Mouse (Mus musculus) erythroblast, embryonic 14.5 days (primary cell): Measurements from ENCODE around the gene Btbd9. TPM values are rescaled to one million over a fixed set of nuclear protein-coding genes. Genes with fewer than 3 reads are reported as not detected.

Experiments used
- H3K27me3 ChIP-seq: 2 replicates; pipeline ENCODE4 v1.6.1; 2012; ENCODE audit warnings: inconsistent platforms; ENCODE audit not compliant: control insufficient read depth
- H3K36me3 ChIP-seq: 2 replicates; pipeline ENCODE4 v1.6.1; 2012; ENCODE audit warnings: mild to moderate bottlenecking, inconsistent platforms; ENCODE audit not compliant: control insufficient read depth
- H3K4me1 ChIP-seq: 2 replicates; pipeline ENCODE4 v1.6.1; 2012; ENCODE audit warnings: inconsistent platforms; ENCODE audit not compliant: control insufficient read depth
- H3K4me3 ChIP-seq: replicated peaks from 2 replicates; pipeline ENCODE3; 2012; ENCODE audit warnings: moderate library complexity, mild to moderate bottlenecking, inconsistent platforms
- H3K9me3 ChIP-seq: 2 replicates; pipeline ENCODE4 v1.6.1; 2012; ENCODE audit warnings: low read length, inconsistent platforms, mixed read lengths; ENCODE audit not compliant: control insufficient read depth
- GATA1 ChIP-seq: IDR thresholded peaks from 2 replicates; pipeline ENCODE4 v1.6.1; 2012; ENCODE audit warnings: low read length, inconsistent platforms, mixed read lengths
- TAL1 ChIP-seq: IDR thresholded peaks from 3 replicates; pipeline ENCODE4 v1.6.1; 2012; ENCODE audit warnings: low read length, inconsistent platforms, mixed read lengths
- polyA plus RNA-seq: library from polyadenylated mRNA; stranded (reverse); fragments of >175 nt; gene quantifications from 2 replicates; pipeline ENCODE4 v1.2.3, GENCODE M21; 2012

Btbd9 gene
- polyA plus RNA-seq, 1 experiment, result 0.26 TPM

DNA sequence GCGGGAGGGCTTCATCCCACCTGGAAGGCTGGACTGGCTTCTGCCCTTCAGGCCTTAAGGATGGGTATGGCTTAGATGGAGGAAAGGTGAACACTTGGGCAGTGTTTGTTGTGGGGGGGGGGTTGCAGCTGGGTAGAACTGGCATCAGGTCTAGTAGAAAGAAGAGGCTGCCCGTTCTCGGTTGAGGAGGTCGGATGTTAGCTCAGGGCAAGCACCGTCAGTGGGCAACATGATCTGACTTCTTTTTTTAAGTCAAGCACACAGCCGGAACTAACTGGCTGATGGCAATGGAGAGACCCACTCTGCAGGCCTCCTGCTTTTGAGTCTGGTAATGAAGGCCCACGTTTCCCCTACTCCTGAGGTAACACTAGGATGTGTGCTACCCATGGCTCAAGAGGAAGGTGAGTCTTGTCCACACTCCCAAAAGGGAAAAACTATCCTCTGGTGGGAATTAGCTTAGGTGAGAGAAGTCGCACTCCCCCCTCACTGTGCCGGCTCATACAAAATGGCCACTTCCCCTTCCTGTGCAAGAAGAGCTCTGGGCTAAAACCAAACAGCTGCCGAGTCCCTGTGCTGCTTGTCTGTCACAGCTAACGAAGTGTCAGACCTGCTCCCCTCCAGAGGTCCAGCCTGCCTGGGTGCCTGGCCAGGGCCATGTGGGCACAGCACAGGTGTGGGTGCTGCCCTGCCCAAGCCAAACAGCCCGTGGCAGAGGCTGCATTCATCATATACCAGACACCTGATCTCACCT, 378.8 kb downstream of the Btbd9 start:
- H3K4me3 ChIP-seq, result no peak overlapping the region

DNA sequence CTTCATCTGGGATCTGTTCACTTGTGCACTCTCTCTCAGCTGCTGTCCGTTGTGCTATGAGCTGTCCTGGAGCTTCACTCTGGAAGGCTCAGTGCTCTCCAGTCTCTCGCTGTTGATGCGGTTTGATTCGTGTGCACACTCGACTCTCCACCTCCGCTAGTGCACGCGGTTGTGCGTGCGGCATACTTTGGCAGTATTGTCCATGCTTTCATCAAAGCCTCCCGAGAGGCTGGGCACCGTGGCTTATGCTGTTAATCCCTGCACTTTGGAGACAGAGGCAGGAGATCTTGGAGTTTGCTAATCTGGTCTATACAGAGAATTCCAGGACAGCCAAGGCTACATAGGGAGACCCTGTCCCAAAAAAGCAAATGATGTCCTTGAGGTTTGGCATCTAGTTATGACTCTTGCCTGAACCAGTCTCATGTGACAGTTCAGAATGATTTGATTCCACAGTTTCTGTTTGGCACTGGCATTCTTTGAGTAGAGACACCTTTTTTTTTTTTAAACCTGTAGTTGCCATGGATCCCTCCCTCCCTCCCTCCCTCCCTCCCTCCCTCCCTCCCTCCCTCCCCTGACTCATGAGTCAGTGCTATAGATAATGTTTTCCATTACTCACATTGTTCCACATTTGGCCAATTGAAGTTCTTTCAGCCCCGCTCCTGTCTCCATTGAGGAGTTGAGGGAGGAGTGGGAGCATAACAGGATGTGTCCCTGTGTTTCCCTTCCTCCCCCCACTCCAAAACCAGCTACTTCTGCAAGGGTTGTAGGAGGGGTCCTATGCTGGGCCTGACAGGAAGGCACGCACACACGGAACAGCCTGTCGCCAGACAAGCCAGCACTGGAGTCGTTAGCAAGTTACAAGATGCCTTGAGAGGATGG, 379.6 kb downstream of the Btbd9 start:
- H3K4me3 ChIP-seq, result no peak overlapping the region
- H3K36me3 ChIP-seq, result peaks cover 44% of the 10 kb centered on the region
- TF ChIP-seq TAL1 (no peak), GATA1 (no peak)
- H3K4me1 ChIP-seq, result no peaks in the 10 kb centered on the region
- H3K9me3 ChIP-seq, result no peaks in the 10 kb centered on the region
- H3K27me3 ChIP-seq, result no peaks in the 10 kb centered on the region

More for the DNA sequence above, 378.8 kb downstream of the Btbd9 start:
- no peaks in the 10 kb centered on the region for H3K9me3 ChIP-seq
- H3K27me3 ChIP-seq, result no peaks in the 10 kb centered on the region
- peaks cover 38% of the 10 kb centered on the region for H3K36me3 ChIP-seq
- H3K4me1 ChIP-seq, result no peaks in the 10 kb centered on the region
- TF ChIP-seq GATA1 (no peak), TAL1 (no peak)

DNA sequence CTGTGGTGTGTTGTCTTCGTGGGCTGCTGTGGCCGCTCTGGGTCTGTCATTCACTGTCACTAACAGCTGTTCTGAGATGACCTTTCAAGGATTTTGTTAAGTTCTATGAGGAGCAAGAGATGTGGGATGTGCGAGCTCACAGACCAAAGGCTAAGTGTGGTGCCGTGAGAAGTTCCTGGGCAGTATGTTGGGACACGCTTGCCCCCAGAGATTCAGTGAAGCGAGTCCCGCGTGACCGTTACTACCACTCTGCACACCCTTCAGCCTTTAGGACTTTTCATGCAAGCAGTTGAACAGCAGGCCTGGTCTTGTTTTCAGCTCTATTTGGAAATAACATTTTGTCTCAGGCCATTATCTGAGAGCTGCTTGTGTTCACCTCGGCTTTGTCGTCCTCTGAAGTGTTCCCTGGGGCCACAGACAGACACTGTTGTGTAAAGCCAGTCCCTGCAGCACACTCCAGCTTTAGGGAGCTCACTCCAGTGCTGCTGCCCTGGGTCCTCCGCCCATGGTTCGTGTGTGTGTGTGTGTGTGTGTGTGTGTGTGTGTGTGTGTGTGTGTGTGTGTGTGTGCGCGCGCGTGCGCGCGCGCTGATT, 380.6 kb downstream of the Btbd9 start:
- Histone ChIP-seq H3K36me3 (peaks cover 44% of the 10 kb centered on the region), H3K4me3 (no peak overlapping the region), H3K27me3 (no peaks in the 10 kb centered on the region), H3K4me1 (no peaks in the 10 kb centered on the region), H3K9me3 (no peaks in the 10 kb centered on the region)
- TF ChIP-seq GATA1, result no peak
- no peak for TF ChIP-seq TAL1

DNA sequence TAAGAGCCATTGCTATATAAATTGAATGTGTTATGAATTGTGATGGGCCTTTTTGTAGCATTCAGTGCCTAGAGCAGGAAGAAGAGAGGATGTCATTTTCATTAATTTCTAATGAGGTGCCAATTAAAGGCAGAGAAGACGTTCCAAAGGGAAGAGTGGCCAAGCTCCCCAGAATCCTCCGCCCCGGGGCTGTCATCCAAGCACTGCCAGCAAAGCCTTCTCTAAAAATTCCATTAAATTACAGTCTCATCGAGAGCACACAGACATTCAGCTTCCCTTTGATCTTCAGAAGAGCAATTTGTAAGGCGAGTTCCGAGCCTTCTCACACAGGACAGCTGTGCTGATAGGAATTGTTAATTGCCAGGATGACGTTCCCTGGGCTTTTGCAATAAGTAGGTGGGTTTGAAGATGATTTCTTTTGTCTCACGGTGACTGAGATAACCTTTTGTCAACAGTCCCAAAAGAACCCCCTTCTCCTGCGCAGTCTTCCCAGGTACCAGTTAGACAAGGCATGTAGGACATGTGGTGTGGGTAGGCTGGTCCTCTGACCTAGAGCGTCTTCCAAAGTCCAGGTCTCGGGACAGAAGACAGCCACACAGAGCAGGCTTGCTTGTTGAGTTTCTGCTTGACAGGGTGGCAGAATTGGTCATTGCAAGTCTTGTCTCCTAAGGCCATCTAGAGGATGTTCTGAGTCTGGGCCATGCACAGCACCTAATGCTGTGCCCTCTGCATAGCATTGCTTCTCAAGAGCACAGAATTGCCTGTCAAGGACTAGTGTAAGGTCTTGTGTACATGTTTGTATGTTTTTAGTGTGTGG, 381.5 kb downstream of the Btbd9 start:
- H3K4me3 ChIP-seq, result no peak overlapping the region
- peaks cover 42% of the 10 kb centered on the region for H3K36me3 ChIP-seq
- no peak for TF ChIP-seq GATA1
- TF ChIP-seq TAL1, result no peak
- no peaks in the 10 kb centered on the region for H3K27me3 ChIP-seq
- no peaks in the 10 kb centered on the region for H3K4me1 ChIP-seq
- no peaks in the 10 kb centered on the region for H3K9me3 ChIP-seq

DNA sequence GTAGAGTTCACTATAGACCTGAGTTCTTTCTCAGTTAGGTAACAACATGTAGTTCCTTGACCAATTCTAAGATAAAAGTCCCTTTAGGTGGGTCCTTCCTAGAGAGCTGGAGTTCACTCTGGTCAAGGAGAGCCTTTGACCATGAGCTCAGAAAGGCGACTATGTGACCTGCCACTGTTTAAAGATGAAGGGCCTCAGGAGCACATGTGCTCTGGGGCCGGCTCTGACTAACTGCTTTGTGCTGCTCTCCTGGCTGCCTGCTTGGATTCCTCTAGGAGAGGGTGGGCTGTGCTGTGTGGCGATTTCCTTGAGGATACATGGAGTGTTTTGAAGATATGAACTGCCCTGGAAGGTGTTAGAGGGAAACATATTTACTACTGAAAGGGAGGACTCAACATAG, 382.2 kb downstream of the Btbd9 start:
- H3K27me3 ChIP-seq, result no peaks in the 10 kb centered on the region
- H3K9me3 ChIP-seq, result no peaks in the 10 kb centered on the region
- TF ChIP-seq GATA1, result no peak
- TF ChIP-seq TAL1, result no peak
- peaks cover 39% of the 10 kb centered on the region for H3K36me3 ChIP-seq
- H3K4me3 ChIP-seq, result no peak overlapping the region
- H3K4me1 ChIP-seq, result no peaks in the 10 kb centered on the region

DNA sequence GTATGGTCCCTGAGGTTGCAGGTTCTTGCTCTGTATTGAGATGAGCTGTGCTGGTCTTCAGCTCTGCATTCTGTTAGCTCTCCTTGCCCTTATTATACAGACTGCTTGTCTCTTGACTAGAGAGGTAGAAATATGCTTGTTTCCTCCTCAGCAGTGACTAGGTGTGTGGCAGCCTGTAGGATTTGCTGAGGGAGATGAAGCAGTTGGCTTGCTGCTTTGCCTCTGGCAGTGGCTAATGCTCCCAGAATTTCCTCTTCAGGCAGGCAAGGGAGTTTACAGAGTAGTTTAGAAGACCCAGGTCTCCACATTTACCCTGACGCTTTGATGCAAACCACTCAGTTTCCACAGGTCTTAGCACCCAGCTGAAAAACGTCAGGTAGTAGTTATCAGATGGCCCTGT, 382.7 kb downstream of the Btbd9 start:
- Histone ChIP-seq H3K4me1 (no peaks in the 10 kb centered on the region), H3K36me3 (peaks cover 38% of the 10 kb centered on the region), H3K27me3 (no peaks in the 10 kb centered on the region), H3K9me3 (no peaks in the 10 kb centered on the region), H3K4me3 (no peak overlapping the region)
- TF ChIP-seq GATA1 (no peak), TAL1 (no peak)

DNA sequence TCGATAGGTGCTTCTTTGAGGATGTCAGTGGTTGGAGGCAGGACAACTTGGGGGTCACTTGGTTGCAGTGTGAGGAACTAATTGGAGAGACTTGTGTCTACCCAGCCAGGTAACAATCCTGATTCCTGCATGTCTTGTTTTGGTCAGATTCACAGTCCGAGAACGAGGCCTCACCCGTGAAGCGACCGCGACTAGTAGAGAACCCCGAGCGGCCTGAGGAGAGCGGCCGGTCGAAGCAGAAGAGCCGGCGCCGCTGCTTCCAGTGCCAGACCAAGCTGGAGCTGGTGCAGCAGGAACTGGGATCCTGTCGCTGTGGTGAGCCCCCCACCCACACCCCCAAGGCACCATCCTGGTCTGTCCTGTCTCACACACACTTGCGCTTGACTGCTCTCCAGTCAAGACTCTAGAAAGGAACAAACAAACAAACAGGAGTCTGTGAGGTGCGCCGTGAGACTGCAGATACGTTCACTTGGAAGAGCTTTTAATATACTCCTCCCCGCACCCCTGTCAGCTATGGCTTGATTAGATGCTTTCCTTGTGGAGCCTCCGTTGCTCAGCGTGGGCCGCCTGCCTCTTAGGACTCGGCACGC, 383.8 kb downstream of the Btbd9 start:
- Histone ChIP-seq H3K36me3 (peaks cover 31% of the 10 kb centered on the region), H3K4me1 (no peaks in the 10 kb centered on the region), H3K27me3 (no peaks in the 10 kb centered on the region), H3K4me3 (no peak overlapping the region), H3K9me3 (no peaks in the 10 kb centered on the region)
- no peak for TF ChIP-seq GATA1
- no peak for TF ChIP-seq TAL1

DNA sequence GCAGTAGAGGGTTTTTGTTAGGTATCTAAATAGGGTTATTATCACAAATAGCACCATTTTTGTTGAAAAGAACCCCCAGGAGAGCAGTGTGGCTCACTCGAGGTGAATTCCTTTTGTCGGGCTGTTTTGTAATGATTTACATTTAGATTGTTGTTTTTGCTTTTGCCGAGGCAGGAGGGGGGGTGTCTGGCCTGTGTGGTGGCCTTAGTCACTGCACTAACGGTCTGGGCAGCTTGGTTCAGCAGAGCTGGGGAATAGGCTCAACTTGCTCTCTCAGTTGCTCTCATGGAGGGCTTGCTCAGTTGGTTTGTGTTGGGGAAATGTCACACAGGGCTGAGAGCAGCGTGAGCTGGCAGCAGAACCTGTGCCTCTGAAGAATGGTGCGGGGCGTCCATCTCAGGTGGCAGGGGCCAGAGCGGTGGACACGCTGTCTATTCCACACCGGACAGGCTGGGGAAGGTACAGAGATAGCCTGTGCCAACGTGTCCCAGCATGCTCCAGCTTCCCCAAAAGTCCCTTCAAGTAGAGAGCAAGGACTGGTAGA, 385.1 kb downstream of the Btbd9 start:
- H3K36me3 ChIP-seq, result peaks cover 26% of the 10 kb centered on the region
- no peaks in the 10 kb centered on the region for H3K9me3 ChIP-seq
- TF ChIP-seq GATA1 (no peak), TAL1 (no peak)
- no peak overlapping the region for H3K4me3 ChIP-seq
- no peaks in the 10 kb centered on the region for H3K27me3 ChIP-seq
- no peaks in the 10 kb centered on the region for H3K4me1 ChIP-seq
